Mouse (Mus musculus) left cerebral cortex, adult 11 months (tissue): ENCODE results near the gene Crtap.

ENCODE experiments used
- DNase-seq: peaks from one replicate; pipeline ENCODE4 v3.0.0; 2022; ENCODE audit warnings: low spot score

Gene Crtap

GRCm38 (mm10) chr9:114326011-114326748 is 64.3 kb downstream of the Crtap start:
- DNase-seq, result no peak
